Mouse (Mus musculus) neural tube, embryonic 14.5 days (tissue): ENCODE data around the gene Vhl. TPM values are rescaled to one million over a fixed set of nuclear protein-coding genes. Genes with fewer than 3 reads are reported as not detected.

ENCODE experiments used
- ATAC-seq: fragments of 200-750 bp; cut with Nextera tagmentation; 2 replicates; pipeline ENCODE4 v1.8.0; 2017; ENCODE audit warnings: low read depth, mild to moderate bottlenecking, moderate TSS enrichment, moderate library complexity
- H3K27ac ChIP-seq: fragments of 300-500 bp; sonication (generic); 2 replicates; pipeline ENCODE4 v1.5.1; 2014; ENCODE audit warnings: low read depth, mild to moderate bottlenecking, control low read depth, low read length, moderate library complexity, mixed read lengths
- H3K27me3 ChIP-seq: fragments of 300-500 bp; sonication (generic); 2 replicates; pipeline ENCODE4 v1.6.1; 2014; ENCODE audit warnings: low read length; ENCODE audit not compliant: control insufficient read depth, insufficient read depth
- H3K36me3 ChIP-seq: fragments of 300-500 bp; sonication (generic); 2 replicates; pipeline ENCODE4 v1.6.1; 2014; ENCODE audit warnings: low read length, mixed read lengths; ENCODE audit not compliant: control insufficient read depth, insufficient read depth
- H3K4me1 ChIP-seq: fragments of 300-500 bp; sonication (generic); 2 replicates; pipeline ENCODE4 v1.6.1; 2014; ENCODE audit warnings: low read length; ENCODE audit not compliant: control insufficient read depth, insufficient read depth
- H3K4me2 ChIP-seq: fragments of 300-500 bp; sonication (generic); 2 replicates; pipeline ENCODE4 v1.6.1; 2014; ENCODE audit warnings: mild to moderate bottlenecking, low read depth, low read length, control low read depth
- H3K4me3 ChIP-seq: fragments of 300-500 bp; sonication (generic); 2 replicates; pipeline ENCODE4 v1.5.1; 2014; ENCODE audit warnings: low read depth, low read length, control low read depth, mixed read lengths
- H3K9ac ChIP-seq: fragments of 300-500 bp; sonication (generic); replicated peaks from 2 replicates; pipeline ENCODE4 v1.6.1; 2014; ENCODE audit warnings: low read depth, mild to moderate bottlenecking, control low read depth, low read length, mixed read lengths
- H3K9me3 ChIP-seq: fragments of 300-500 bp; sonication (generic); 2 replicates; pipeline ENCODE4 v1.6.1; 2016; ENCODE audit warnings: low read length; ENCODE audit not compliant: control insufficient read depth
- WGBS: fragments of 180-500 bp; shearing (Covaris S2); extraction: QIAGEN DNeasy Blood & Tissue Kit; methylation state at CpG from one replicate; pipeline ENCODE4 v1.1.7; 2014; 5-methylcytosine and 5-hydroxymethylcytosine counted together
- polyA plus RNA-seq: library from polyadenylated mRNA; unstranded; fragments of >200 nt; fragmentation: Nextera tagmentation; extraction: Ambion mirVana; gene quantifications from 2 replicates; pipeline ENCODE4 v1.2.1, GENCODE M21; 2014

The Vhl gene
- 83.1 and 84.7 TPM in 2 replicates for polyA plus RNA-seq

GRCm38 (mm10) chr6:113623941-113624751 lies at the start of gene Vhl:
TSS of gene Vhl (plus strand) at chr6:113623959.
- Histone ChIP-seq H3K36me3 (peaks cover 12% of the 10 kb centered on the region), H3K4me3 (peak within 1 kb of the TSS; percentile 66), H3K9me3 (no peaks in the 10 kb centered on the region), H3K4me1 (peaks cover 15% of the 10 kb centered on the region), H3K4me2 (peak within 1 kb of the TSS; percentile 51), H3K27ac (peak within 1 kb of the TSS; percentile 84), H3K9ac (peak within 1 kb of the TSS; percentile 78), H3K27me3 (no peaks in the 10 kb centered on the region)
- under 1% methylated on average over 68 of the region's 76 CpGs for WGBS
- ATAC-seq: peak; percentile 93

DNA sequence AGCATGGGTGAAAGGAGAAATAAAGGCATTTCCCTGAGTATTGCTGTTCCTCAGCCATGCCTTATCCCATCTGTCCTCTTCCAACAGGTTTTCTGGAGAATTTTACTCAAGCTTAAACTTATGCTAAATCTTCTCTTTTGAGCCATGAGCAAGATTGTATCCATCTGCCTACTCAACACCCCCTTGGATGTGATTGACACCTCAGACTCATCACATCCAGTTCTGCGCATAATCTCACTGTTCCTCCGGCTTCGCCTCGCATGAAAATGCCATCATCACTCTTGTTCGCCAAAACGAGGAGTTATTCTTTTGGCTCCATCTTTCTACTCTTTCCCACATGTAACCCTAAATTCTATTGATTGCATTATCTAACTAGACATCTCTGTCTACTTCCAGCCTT lies 47.7 kb upstream of the Vhl start:
- no peak overlapping the region for H3K4me3 ChIP-seq
- H3K9ac ChIP-seq: no peak overlapping the region
- WGBS: 98% methylated on average over 6 of the region's 6 CpGs
- no peaks in the 10 kb centered on the region for H3K9me3 ChIP-seq
- no peak overlapping the region for H3K4me2 ChIP-seq
- H3K36me3 ChIP-seq: no peaks in the 10 kb centered on the region
- H3K4me1 ChIP-seq: no peaks in the 10 kb centered on the region
- no peaks in the 10 kb centered on the region for H3K27me3 ChIP-seq
- ATAC-seq: no peak
- H3K27ac ChIP-seq: no peak overlapping the region

DNA sequence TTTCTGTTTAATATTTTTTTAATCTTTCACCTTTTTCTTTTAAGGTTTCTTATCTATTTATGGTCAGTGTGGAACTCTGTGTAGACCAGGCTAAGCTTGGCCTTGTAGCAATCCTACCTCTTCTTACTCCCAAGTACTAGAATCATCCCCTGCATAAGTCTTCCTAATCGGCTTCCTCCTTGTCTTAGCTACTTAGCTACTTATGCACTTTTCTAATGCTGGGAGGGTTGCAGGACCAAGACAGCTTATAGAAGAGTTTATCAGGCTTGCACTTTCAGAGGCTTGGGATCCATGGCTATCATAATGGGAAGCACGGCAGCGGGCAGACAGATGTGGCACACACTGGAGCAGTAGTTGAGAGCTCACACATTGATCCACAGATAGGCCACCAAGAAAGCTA lies 44.5 kb upstream of the Vhl start:
- Histone ChIP-seq H3K4me1 (no peaks in the 10 kb centered on the region), H3K36me3 (no peaks in the 10 kb centered on the region), H3K4me2 (no peak overlapping the region), H3K4me3 (no peak overlapping the region), H3K9ac (no peak overlapping the region), H3K9me3 (no peaks in the 10 kb centered on the region), H3K27me3 (no peaks in the 10 kb centered on the region), H3K27ac (no peak overlapping the region)
- WGBS: 98% methylated on average over 3 of the region's 3 CpGs
- ATAC-seq: no peak

DNA sequence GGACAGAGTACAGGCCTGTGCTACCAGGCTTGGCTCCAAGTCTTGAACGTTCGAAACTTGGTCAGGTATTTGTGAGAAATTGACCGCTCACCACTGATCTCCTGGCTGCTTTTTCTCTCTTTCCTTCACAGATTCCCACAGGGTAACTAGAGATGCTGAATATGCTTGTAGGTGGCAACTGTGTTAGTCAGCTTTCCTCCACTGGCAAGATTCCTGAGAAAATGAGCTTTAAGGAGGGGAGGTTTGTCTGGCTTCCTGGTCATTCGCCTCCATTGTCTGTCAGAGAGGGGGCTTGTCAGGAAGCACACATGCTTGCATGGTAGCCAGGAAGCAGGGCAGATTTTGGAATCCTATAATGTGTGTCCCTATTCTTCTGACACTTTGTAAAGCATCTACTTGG lies 40.7 kb upstream of the Vhl start:
- Histone ChIP-seq H3K4me3 (no peak overlapping the region), H3K4me2 (no peak overlapping the region), H3K27me3 (no peaks in the 10 kb centered on the region), H3K4me1 (no peaks in the 10 kb centered on the region), H3K27ac (no peak overlapping the region), H3K9me3 (no peaks in the 10 kb centered on the region), H3K36me3 (no peaks in the 10 kb centered on the region), H3K9ac (no peak overlapping the region)
- ATAC-seq: no peak
- 93% methylated on average over 4 of the region's 4 CpGs for WGBS

GRCm38 (mm10) chr6:113585065-113585464 lies 38.7 kb upstream of the Vhl start:
- Histone ChIP-seq H3K4me1 (no peaks in the 10 kb centered on the region), H3K27me3 (no peaks in the 10 kb centered on the region), H3K27ac (no peak overlapping the region), H3K36me3 (no peaks in the 10 kb centered on the region), H3K4me2 (no peak overlapping the region), H3K4me3 (no peak overlapping the region), H3K9me3 (no peaks in the 10 kb centered on the region), H3K9ac (no peak overlapping the region)
- ATAC-seq: no peak
- 92% methylated on average over 5 of the region's 5 CpGs for WGBS

- no peak overlapping the region for H3K27ac ChIP-seq
- H3K4me3 ChIP-seq: no peak overlapping the region
- WGBS: 74% methylated on average over 5 of the region's 5 CpGs
- no peaks in the 10 kb centered on the region for H3K36me3 ChIP-seq
- no peaks in the 10 kb centered on the region for H3K4me1 ChIP-seq
- H3K4me2 ChIP-seq: no peak overlapping the region
- no peak overlapping the region for H3K9ac ChIP-seq
- ATAC-seq: no peak; the same call in 1 of the 2 replicates
- H3K27me3 ChIP-seq: no peaks in the 10 kb centered on the region
- H3K9me3 ChIP-seq: no peaks in the 10 kb centered on the region
These were observed 37.1 kb upstream of the Vhl start for GRCm38 (mm10) chr6:113586466-113587183.

- Histone ChIP-seq H3K9me3 (no peaks in the 10 kb centered on the region), H3K27me3 (no peaks in the 10 kb centered on the region), H3K4me2 (no peak overlapping the region), H3K36me3 (no peaks in the 10 kb centered on the region), H3K9ac (no peak overlapping the region), H3K4me3 (no peak overlapping the region), H3K4me1 (no peaks in the 10 kb centered on the region), H3K27ac (no peak overlapping the region)
- 96% methylated on average over 2 of the region's 2 CpGs for WGBS
- ATAC-seq: no peak
These were observed 31.1 kb upstream of the Vhl start for GRCm38 (mm10) chr6:113592637-113593036.

- WGBS: 88% methylated on average over 4 of the region's 4 CpGs
- ATAC-seq: no peak
- H3K9me3 ChIP-seq: no peaks in the 10 kb centered on the region
- no peak overlapping the region for H3K4me3 ChIP-seq
- H3K4me2 ChIP-seq: no peak overlapping the region
- H3K9ac ChIP-seq: no peak overlapping the region
- no peaks in the 10 kb centered on the region for H3K36me3 ChIP-seq
- no peak overlapping the region for H3K27ac ChIP-seq
- no peaks in the 10 kb centered on the region for H3K27me3 ChIP-seq
- no peaks in the 10 kb centered on the region for H3K4me1 ChIP-seq
These were observed 25.8 kb upstream of the Vhl start for GRCm38 (mm10) chr6:113597945-113598344.

- no peak overlapping the region for H3K4me3 ChIP-seq
- no peaks in the 10 kb centered on the region for H3K36me3 ChIP-seq
- H3K4me1 ChIP-seq: peaks cover 3% of the 10 kb centered on the region; the same call in 1 of the 2 replicates
- no peak for ATAC-seq
- WGBS: 82% methylated on average over 5 of the region's 5 CpGs
- H3K9ac ChIP-seq: no peak overlapping the region
- no peak overlapping the region for H3K4me2 ChIP-seq
- no peaks in the 10 kb centered on the region for H3K9me3 ChIP-seq
- H3K27me3 ChIP-seq: no peaks in the 10 kb centered on the region
- H3K27ac ChIP-seq: no peak overlapping the region
These were observed 23.9 kb upstream of the Vhl start for GRCm38 (mm10) chr6:113599833-113600232.
